Mouse (Mus musculus) thymus, postnatal 14 days (tissue): ENCODE measurements around the gene Plekhg4.

ENCODE experiments used
- DNase-seq: peaks from one replicate; pipeline ENCODE4 v3.0.0; 2021

Plekhg4 gene

GRCm38 (mm10) chr8:105406416-105406815 is 33.3 kb downstream of the Plekhg4 start:
- DNase-seq, result no peak

GRCm38 (mm10) chr8:105408331-105408730 is 35.3 kb downstream of the Plekhg4 start:
- DNase-seq, result no peak

DNA sequence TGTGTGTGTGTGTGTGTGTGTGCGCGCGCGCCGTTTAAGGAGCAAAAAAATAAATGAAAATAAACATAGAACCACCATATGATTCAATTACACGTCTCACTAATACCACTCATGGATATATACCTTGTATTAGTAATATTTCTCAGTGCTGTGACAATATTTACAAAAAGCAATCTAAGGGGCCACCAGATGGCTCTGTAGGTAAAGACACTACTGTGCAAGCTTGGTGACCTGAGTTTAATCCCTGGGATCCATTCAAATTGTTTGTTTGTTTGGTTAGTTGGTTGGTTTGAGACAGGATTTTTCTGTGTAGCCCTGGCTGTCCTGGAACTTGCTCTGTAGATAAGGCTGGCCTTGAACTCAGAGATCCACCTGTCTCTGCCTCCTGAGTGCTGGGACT is 36.9 kb downstream of the Plekhg4 start:
- no peak for DNase-seq

DNA sequence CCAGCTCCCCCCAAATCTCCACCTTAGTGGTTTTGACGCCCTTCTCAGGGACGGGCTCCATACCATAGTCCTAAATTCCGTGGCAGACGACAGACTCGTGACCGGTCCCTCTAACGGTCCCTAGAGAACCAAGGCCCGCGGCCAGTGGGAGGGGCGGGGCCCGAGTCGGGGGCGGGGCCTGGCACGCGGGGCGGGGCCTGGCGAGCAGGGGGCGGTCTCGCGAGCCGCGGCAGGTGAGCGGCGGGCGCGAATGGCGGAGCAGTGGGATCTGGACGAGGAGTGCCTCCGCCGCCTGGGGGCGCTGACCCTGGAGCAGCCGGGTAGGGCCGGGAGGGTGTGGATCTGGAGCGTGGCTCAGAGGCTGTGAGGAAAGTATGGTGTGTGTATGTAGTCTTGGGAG is 40.3 kb downstream of the Plekhg4 start, which contains the start of the genes Kctd19 and Lrrc36:
Kctd19 (minus strand) TSS at position 112 of the 400 bp plus-strand sequence.
Lrrc36 (plus strand) TSS at position 181 of the 400 bp plus-strand sequence.
- DNase-seq, result peak; percentile 56

- peak; percentile 19 for DNase-seq
These were observed 45.9 kb downstream of the Plekhg4 start for GRCm38 (mm10) chr8:105418992-105419391.

DNA sequence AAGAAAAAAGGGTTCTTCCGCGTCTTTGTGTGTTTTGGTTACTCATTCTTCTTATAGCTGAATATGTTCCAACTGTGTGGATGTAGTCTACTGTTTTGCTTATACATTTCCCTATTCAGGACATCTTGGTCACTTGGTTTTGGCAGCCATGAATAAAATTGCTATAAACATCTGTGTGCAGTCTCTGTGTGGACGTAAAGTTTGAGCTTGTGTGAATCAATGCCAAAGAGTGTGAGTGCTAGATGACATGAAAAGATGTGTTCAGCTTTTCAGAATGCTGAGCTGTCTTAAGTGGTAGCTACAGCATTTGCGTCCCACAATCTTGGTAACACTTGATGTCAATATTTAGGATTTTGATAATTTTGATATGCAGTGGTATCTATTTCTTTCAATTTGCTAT is 46.7 kb downstream of the Plekhg4 start:
- DNase-seq, result no peak

GRCm38 (mm10) chr8:105422006-105422405 is 48.9 kb downstream of the Plekhg4 start:
- DNase-seq, result no peak

- DNase-seq, result no peak
These were observed 53.8 kb downstream of the Plekhg4 start for GRCm38 (mm10) chr8:105426878-105427277.

DNA sequence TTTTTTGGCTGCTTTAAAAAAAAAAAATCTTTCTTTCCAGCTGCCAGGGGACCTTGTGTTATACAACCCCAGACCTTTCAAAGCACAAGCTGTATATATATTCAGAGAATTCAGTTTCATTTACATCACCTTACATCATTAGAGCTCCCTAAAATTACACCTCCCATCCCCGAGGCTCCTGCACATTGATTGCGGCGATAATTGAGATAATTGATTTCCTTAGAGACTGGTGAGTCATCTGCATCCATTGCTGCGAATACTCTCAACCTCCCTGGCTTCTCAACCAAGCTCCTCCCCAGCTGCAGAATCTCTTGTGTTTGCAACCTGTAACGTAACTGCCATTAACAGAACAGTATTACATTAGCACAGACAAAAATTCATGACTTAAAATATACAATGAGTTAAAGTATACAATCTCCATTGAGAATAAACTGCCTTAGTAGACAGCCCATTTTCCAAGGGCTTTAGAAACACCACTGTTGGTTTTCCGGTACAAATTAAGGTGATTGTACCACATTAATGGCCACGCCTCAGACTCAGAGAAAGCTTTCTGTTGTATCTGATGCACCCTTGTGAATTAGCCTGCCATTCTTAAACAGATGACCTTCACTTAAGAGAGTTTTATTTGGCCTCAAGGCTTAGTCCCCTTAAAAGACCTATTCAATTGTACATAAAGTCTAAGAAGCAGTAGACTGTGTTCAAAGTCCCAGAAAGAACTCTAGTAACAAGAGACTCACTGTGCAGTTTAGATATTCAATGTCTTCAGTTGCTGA is 58.9 kb downstream of the Plekhg4 start:
- no peak for DNase-seq
